Mouse (Mus musculus): ENCODE results near the gene Lcn9. TPM values are rescaled to one million over a fixed set of nuclear protein-coding genes. Genes with fewer than 3 reads are reported as not detected.

Gene Lcn9
- polyA plus RNA-seq, 1 experiment from 2014 or later, result not detected

Other genes starting within 250 kb of the Lcn9 start
- 59.1 and 85.2 TPM in 2 replicates for gene Mamdc4, start 248.3 kb upstream of the Lcn9 start, polyA plus RNA-seq (2014; fragmentation: Nextera tagmentation; extraction: Ambion mirVana)
- gene Phpt1, start 247.9 kb upstream of the Lcn9 start, polyA plus RNA-seq (2014; fragmentation: Nextera tagmentation; extraction: Ambion mirVana), result 278 and 287 TPM in 2 replicates
- 1.8 and 2.0 TPM in 2 replicates for gene Ajm1, start 241.4 kb upstream of the Lcn9 start, polyA plus RNA-seq (2014; fragmentation: Nextera tagmentation; extraction: Ambion mirVana)
- 59.2 and 65.6 TPM in 2 replicates for gene Rabl6, start 214.6 kb upstream of the Lcn9 start, polyA plus RNA-seq (2014; fragmentation: Nextera tagmentation; extraction: Ambion mirVana)
- gene Ccdc183, start 205.5 kb upstream of the Lcn9 start, polyA plus RNA-seq (2014; fragmentation: Nextera tagmentation; extraction: Ambion mirVana), result 0.24 TPM in 2 replicates
- gene Tmem141, start 201.1 kb upstream of the Lcn9 start, polyA plus RNA-seq (2014; fragmentation: Nextera tagmentation; extraction: Ambion mirVana), result 25.7 and 26.7 TPM in 2 replicates
- 1.5 and 1.6 TPM in 2 replicates for gene Fcna, start 195.1 kb upstream of the Lcn9 start, polyA plus RNA-seq (2014; fragmentation: Nextera tagmentation; extraction: Ambion mirVana)
- not detected in 2 replicates for gene Lcn8, start 170.0 kb upstream of the Lcn9 start, polyA plus RNA-seq (2014; fragmentation: Nextera tagmentation; extraction: Ambion mirVana)
- gene Lcn5, start 165.2 kb upstream of the Lcn9 start, polyA plus RNA-seq (2014; fragmentation: Nextera tagmentation; extraction: Ambion mirVana), result not detected in 2 replicates
- gene Lcn6, start 146.4 kb upstream of the Lcn9 start, polyA plus RNA-seq (2014; fragmentation: Nextera tagmentation; extraction: Ambion mirVana), result not detected in 2 replicates
- not detected in 2 replicates for gene Lcn10, start 140.4 kb upstream of the Lcn9 start, polyA plus RNA-seq (2014; fragmentation: Nextera tagmentation; extraction: Ambion mirVana)
- not detected in 2 replicates for gene Obp2a, start 123.1 kb upstream of the Lcn9 start, polyA plus RNA-seq (2014; fragmentation: Nextera tagmentation; extraction: Ambion mirVana)
- gene Bmyc, start 116.4 kb upstream of the Lcn9 start, polyA plus RNA-seq (2014; fragmentation: Nextera tagmentation; extraction: Ambion mirVana), result 95.4 and 106 TPM in 2 replicates
- gene Obp2b, start 86.1 kb upstream of the Lcn9 start, polyA plus RNA-seq (2014; fragmentation: Nextera tagmentation; extraction: Ambion mirVana), result not detected in 2 replicates
- not detected in 2 replicates for gene Lcn3, start 57.6 kb upstream of the Lcn9 start, polyA plus RNA-seq (2014; fragmentation: Nextera tagmentation; extraction: Ambion mirVana)
- not detected in 2 replicates for gene Lcn11, start 46.1 kb upstream of the Lcn9 start, polyA plus RNA-seq (2014; fragmentation: Nextera tagmentation; extraction: Ambion mirVana)
- gene Gm13539, start 40.9 kb upstream of the Lcn9 start, polyA plus RNA-seq (2014; fragmentation: Nextera tagmentation; extraction: Ambion mirVana), result not detected in 2 replicates
- not detected in 2 replicates for gene Glt6d1, start 7.3 kb upstream of the Lcn9 start, polyA plus RNA-seq (2014; fragmentation: Nextera tagmentation; extraction: Ambion mirVana)
- not detected in 2 replicates for gene Sohlh1, start 24.1 kb downstream of the Lcn9 start, polyA plus RNA-seq (2014; fragmentation: Nextera tagmentation; extraction: Ambion mirVana)
- 0.34 and 0.46 TPM in 2 replicates for gene Kcnt1, start 40.6 kb downstream of the Lcn9 start, polyA plus RNA-seq (2014; fragmentation: Nextera tagmentation; extraction: Ambion mirVana)
- 16.8 and 17.7 TPM in 2 replicates for gene Camsap1, start 160.1 kb downstream of the Lcn9 start, polyA plus RNA-seq (2014; fragmentation: Nextera tagmentation; extraction: Ambion mirVana)
- gene Ubac1, start 198.6 kb downstream of the Lcn9 start, polyA plus RNA-seq (2014; fragmentation: Nextera tagmentation; extraction: Ambion mirVana), result 90.2 and 90.3 TPM in 2 replicates

Data from intestine, embryonic 14.5 days (tissue).